In genomic region chr15:12153747-12154146, GRCm38 (mm10) we compare ENCODE assay signal across 24 mouse cellular contexts. TPM values are rescaled to one million over a fixed set of nuclear protein-coding genes. Genes with fewer than 3 reads are reported as not detected.
DNase-seq lines count a peak whose midpoint lies in the region; ATAC-seq and TF ChIP-seq lines count a peak whose summit lies in the region.
"Had no signal": no experiment of that assay in that cellular context is flagged by ENCODE, and none has a peak within 500 bp of the region (broad histone marks: within the 10 kb centered on the region; RNA-seq: fewer than 3 reads in every experiment).

No protein-coding gene starts in this region.

- H3K9me3 ChIP-seq in hindbrain, embryonic 14.5 days (ENCODE audit: control insufficient read depth, low read length) = no peaks in the 10 kb centered on the region
- H3K9me3 ChIP-seq: forebrain, embryonic 13.5 days; heart, embryonic 13.5 days; limb, embryonic 15.5 days; liver, embryonic 15.5 days; midbrain, embryonic 15.5 days; neural tube, embryonic 13.5 days had no signal

- peaks cover 89% of the 10 kb centered on the region for H3K36me3 ChIP-seq in myocyte (ENCODE audit: control insufficient read depth, insufficient read depth)
- H3K36me3 ChIP-seq in hindbrain, embryonic 14.5 days (replicated peaks; ENCODE audit: control insufficient read depth, insufficient read depth) = peaks cover 89% of the 10 kb centered on the region
- peaks cover 81% of the 10 kb centered on the region for H3K36me3 ChIP-seq in thymus, adult 2 months (ENCODE audit: control insufficient read depth, insufficient read depth, low read length)

- TF ChIP-seq POLR2A in myocyte (IDR thresholded peaks at IDR 0.05; ENCODE audit: insufficient read length, low read depth) = no peak
- no peak for TF ChIP-seq POLR2A in thymus, adult 2 months (IDR thresholded peaks at IDR 0.05; ENCODE audit: control insufficient read depth, extremely low read depth, insufficient read depth, low read length, poor library complexity)

- no peak overlapping the region for H3K9ac ChIP-seq in hindbrain, embryonic 14.5 days
- H3K9ac ChIP-seq: forebrain, embryonic 13.5 days; heart, embryonic 13.5 days; limb, embryonic 15.5 days; liver, embryonic 15.5 days; midbrain, embryonic 15.5 days; neural tube, embryonic 13.5 days had no signal

- no peak overlapping the region for H3ac ChIP-seq in myocyte (ENCODE audit: control insufficient read depth, insufficient read length)

- H3K4me3 ChIP-seq in myocyte = no peak overlapping the region
- no peak overlapping the region for H3K4me3 ChIP-seq in hindbrain, embryonic 14.5 days (replicated peaks; ENCODE audit: low read length)
- H3K4me3 ChIP-seq in thymus, adult 2 months (ENCODE audit: control insufficient read depth, insufficient read depth, low read length) = no peak overlapping the region
- H3K4me3 ChIP-seq: forebrain, embryonic 13.5 days; heart, adult 2 months; heart, embryonic 13.5 days; limb, embryonic 15.5 days; liver, embryonic 15.5 days; midbrain, embryonic 15.5 days; neural tube, embryonic 13.5 days had no signal

- H3K27me3 ChIP-seq in myocyte (ENCODE audit: control insufficient read depth, insufficient read depth, insufficient read length) = no peaks in the 10 kb centered on the region
- no peaks in the 10 kb centered on the region for H3K27me3 ChIP-seq in hindbrain, embryonic 14.5 days (ENCODE audit: control insufficient read depth, insufficient read depth, low read length)
- H3K27me3 ChIP-seq in thymus, adult 2 months (ENCODE audit: control insufficient read depth, insufficient read depth, low read length) = no peaks in the 10 kb centered on the region
- H3K27me3 ChIP-seq: forebrain, embryonic 13.5 days; heart, embryonic 13.5 days; limb, embryonic 15.5 days; liver, embryonic 15.5 days; midbrain, embryonic 15.5 days; neural tube, embryonic 13.5 days had no signal

- H3K79me2 ChIP-seq in myocyte (ENCODE audit: control insufficient read depth, insufficient read depth) = no peaks in the 10 kb centered on the region

- no peak overlapping the region for H3K4me2 ChIP-seq in myocyte (ENCODE audit: low read depth)
- no peak overlapping the region for H3K4me2 ChIP-seq in hindbrain, embryonic 14.5 days (replicated peaks)
- H3K4me2 ChIP-seq: forebrain, embryonic 13.5 days; heart, embryonic 13.5 days; limb, embryonic 15.5 days; liver, embryonic 15.5 days; midbrain, embryonic 15.5 days; neural tube, embryonic 13.5 days had no signal

- DNase-seq in layer of hippocampus, adult 18-20 months (ENCODE audit: low spot score in 2 of 2) = peak; percentile 40 to 61
- DNase-seq in layer of hippocampus, postnatal 14 days (ENCODE audit: low spot score in 2 of 2) = no peak
- peak; percentile 60 for DNase-seq in right cerebral cortex, adult 18-20 months
- DNase-seq in right cerebral cortex, postnatal 4 days = no peak
- DNase-seq in hindbrain, embryonic 14.5 days (ENCODE audit: low spot score) = no peak
- DNase-seq in thymus, adult 2 months = no peak
- DNase-seq: adrenal gland, adult 8-10 months; gastrocnemius, postnatal 36 days; heart, adult 2 months; heart, postnatal 14 days; kidney, postnatal 36 days; retina, postnatal 1 day; thymus, postnatal 36 days had no signal

- TF ChIP-seq CTCF in thymus, adult 2 months (IDR thresholded peaks at IDR 0.05; ENCODE audit: borderline replicate concordance, control insufficient read depth, extremely low read depth, insufficient read depth, low read length, poor library complexity) = no peak

- ATAC-seq in hindbrain, embryonic 14.5 days (ENCODE audit: low FRiP score) = no peak
- ATAC-seq: activated CD4-positive, CD25-positive, alpha-beta regulatory T cell, adult 4 months; forebrain, embryonic 13.5 days; intestine, postnatal 0 days; lung, postnatal 0 days; midbrain, embryonic 15.5 days had no signal

- no peak overlapping the region for H3K27ac ChIP-seq in hindbrain, embryonic 14.5 days
- no peak overlapping the region for H3K27ac ChIP-seq in thymus, adult 2 months (ENCODE audit: control insufficient read depth, insufficient read depth, low read length)
- H3K27ac ChIP-seq: forebrain, embryonic 13.5 days; heart, adult 2 months; heart, embryonic 13.5 days; limb, embryonic 15.5 days; liver, embryonic 15.5 days; macrophage; midbrain, embryonic 15.5 days; neural tube, embryonic 13.5 days had no signal

- 93% methylated on average over 3 of the region's 3 CpGs for whole genome bisulfite sequencing in hindbrain, embryonic 14.5 days
- 96% methylated on average over 3 of the region's 3 CpGs for WGBS in thymus, adult 2 months

- no peaks in the 10 kb centered on the region for H3K4me1 ChIP-seq in hindbrain, embryonic 14.5 days (replicated peaks; ENCODE audit: control insufficient read depth, insufficient read depth, low read length)
- H3K4me1 ChIP-seq in thymus, adult 2 months (replicated peaks; ENCODE audit: control insufficient read depth, insufficient read depth, low read length) = no peaks in the 10 kb centered on the region
- H3K4me1 ChIP-seq: forebrain, embryonic 13.5 days; heart, embryonic 13.5 days; limb, embryonic 15.5 days; liver, embryonic 15.5 days; midbrain, embryonic 15.5 days; neural tube, embryonic 13.5 days had no signal

TF ChIP-seq in myocyte, 11 proteins besides CTCF, POLR2A, EP300 and RAD21:
- no peak for TF ChIP-seq TCF12 (IDR thresholded peaks at IDR 0.05; ENCODE audit: insufficient read depth, poor library complexity, severe bottlenecking)
- peak; percentile 59 for TF ChIP-seq POLR2AphosphoS2 (IDR thresholded peaks at IDR 0.05; ENCODE audit: insufficient read length, low read depth)
- no peak for TF ChIP-seq REST (IDR thresholded peaks at IDR 0.05; ENCODE audit: insufficient read depth, insufficient read length)
- no peak for TF ChIP-seq MYOG (IDR thresholded peaks at IDR 0.05; ENCODE audit: control insufficient read depth in 1 of 3, insufficient read depth in 1 of 3, insufficient read length in 2 of 3, low read depth in 2 of 3)
- TF ChIP-seq MAX (IDR thresholded peaks at IDR 0.05; ENCODE audit: low read depth) = no peak
TF ChIP-seq in myocyte: peak in this region for 1.

RNA-seq across cellular contexts. Expression of gene Zfr, which starts 36.1 kb away (rescaled TPM):
- 100 to 1,000 TPM; 354 to 376 TPM for total RNA-seq in layer of hippocampus, adult 18-20 months (2021)
- total RNA-seq in layer of hippocampus, postnatal 14 days (2021) = 100 to 1,000 TPM; 332 to 347 TPM
- 35.9 TPM for polyA plus RNA-seq in myocyte (2012; fragmentation: generic; extraction: Trizol)
- 228 and 233 TPM in 2 replicates for polyA plus RNA-seq in hindbrain, embryonic 14.5 days (2014; fragmentation: Nextera tagmentation; extraction: Ambion mirVana)
- 218 and 232 TPM in 2 replicates for polyA plus RNA-seq in thymus, adult 2 months (2012; rRNA removed)

RNA-seq across cellular contexts. Expression of gene Mtmr12, which starts 51.1 kb away (rescaled TPM):
- 10 to 100 TPM; 61.3 to 65.7 TPM for total RNA-seq in layer of hippocampus, adult 18-20 months (2021)
- 10 to 100 TPM; 26.9 to 27.7 TPM for total RNA-seq in layer of hippocampus, postnatal 14 days (2021)
- polyA plus RNA-seq in myocyte (2012; fragmentation: generic; extraction: Trizol) = 6.2 TPM
- polyA plus RNA-seq in hindbrain, embryonic 14.5 days (2014; fragmentation: Nextera tagmentation; extraction: Ambion mirVana) = 7.9 and 11.7 TPM in 2 replicates
- polyA plus RNA-seq in thymus, adult 2 months (2012; rRNA removed) = 49.2 and 50.0 TPM in 2 replicates

Comparison
In these comparisons a context has a peak if more than half of its experiments do, and no peak if none do; other contexts are left out.
1. DNase-seq: peak in layer of hippocampus, adult 18-20 months (2 of 2) and right cerebral cortex, adult 18-20 months (single experiment); none in layer of hippocampus, postnatal 14 days (0 of 2), right cerebral cortex, postnatal 4 days (single experiment), hindbrain, embryonic 14.5 days (single experiment) and thymus, adult 2 months (single experiment).